Mouse (Mus musculus) thymus, adult 2 months (tissue): ENCODE measurements around the gene Ier5. TPM values are rescaled to one million over a fixed set of nuclear protein-coding genes. Genes with fewer than 3 reads are reported as not detected.

Experiments used
- DNase-seq: peaks from one replicate; pipeline ENCODE4 v3.0.0; 2021
- H3K27ac ChIP-seq: fragments of 200-500 bp; 2 replicates; pipeline ENCODE4 v1.5.1; 2012; ENCODE audit warnings: low read length, control low read depth; ENCODE audit not compliant: control insufficient read depth, insufficient read depth
- H3K27me3 ChIP-seq: fragments of 200-500 bp; 2 replicates; pipeline ENCODE4 v1.6.1; 2012; ENCODE audit warnings: mild to moderate bottlenecking, low read length, moderate library complexity, mixed read lengths; ENCODE audit not compliant: control insufficient read depth, insufficient read depth
- H3K36me3 ChIP-seq: fragments of 200-500 bp; 2 replicates; pipeline ENCODE4 v1.6.1; 2012; ENCODE audit warnings: mild to moderate bottlenecking, low read length, moderate library complexity; ENCODE audit not compliant: control insufficient read depth, insufficient read depth
- H3K4me1 ChIP-seq: fragments of 200-500 bp; replicated peaks from 2 replicates; pipeline ENCODE4 v1.6.1; 2012; ENCODE audit warnings: low read length; ENCODE audit not compliant: control insufficient read depth, insufficient read depth
- H3K4me3 ChIP-seq: fragments of 200-500 bp; 2 replicates; pipeline ENCODE4 v1.5.1; 2012; ENCODE audit warnings: mild to moderate bottlenecking, low read length, control low read depth, moderate library complexity; ENCODE audit not compliant: control insufficient read depth, insufficient read depth
- CTCF ChIP-seq: fragments of 200-500 bp; IDR thresholded peaks from 2 replicates; pipeline ENCODE4 v1.5.1; 2012; ENCODE audit warnings: mild to moderate bottlenecking, control low read depth, low read length, moderate library complexity, borderline replicate concordance; ENCODE audit not compliant: control insufficient read depth, poor library complexity, insufficient read depth; ENCODE audit errors: extremely low read depth
- POLR2A ChIP-seq: fragments of 200-500 bp; IDR thresholded peaks from 2 replicates; pipeline ENCODE4 v1.6.1; 2012; ENCODE audit warnings: mild to moderate bottlenecking, low read length, control low read depth, moderate library complexity; ENCODE audit not compliant: control insufficient read depth, poor library complexity, insufficient read depth; ENCODE audit errors: extremely low read depth
- WGBS: fragments of 180-500 bp; shearing (Covaris S2); methylation state at CpG from one replicate; pipeline ENCODE4 v1.1.7; 2018; 5-methylcytosine and 5-hydroxymethylcytosine counted together
- polyA plus RNA-seq: library from polyadenylated mRNA; depleted of rRNA; stranded (reverse); fragments of >200 nt; gene quantifications from 2 replicates; pipeline ENCODE4 v1.2.3, GENCODE M21; 2012

Ier5 gene
- polyA plus RNA-seq, 1 experiment, result 37.2 TPM

DNA sequence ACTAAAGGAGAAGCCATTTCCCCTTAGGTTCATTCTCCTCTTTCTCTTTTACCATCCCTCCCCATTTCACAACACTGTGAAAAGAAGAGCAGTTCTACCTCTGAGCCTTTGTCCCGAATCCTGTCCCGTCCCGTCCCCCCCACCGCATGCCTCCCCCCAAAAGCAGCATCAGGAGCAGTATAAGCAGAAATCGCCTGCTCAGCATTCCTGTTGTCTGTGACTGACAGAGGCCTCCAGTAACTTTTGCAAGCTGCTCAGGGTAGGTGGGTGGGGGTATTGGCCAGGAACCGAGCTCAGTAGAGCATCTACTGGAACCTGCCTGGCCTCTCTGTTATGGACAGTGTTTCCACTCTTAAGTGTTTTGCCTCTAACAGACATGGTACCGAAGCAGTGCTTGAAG lies 26.3 kb downstream of the Ier5 start:
- H3K4me1 ChIP-seq, result peaks cover 42% of the 10 kb centered on the region
- no peaks in the 10 kb centered on the region for H3K27me3 ChIP-seq
- 92% methylated on average over 7 of the region's 7 CpGs for WGBS
- no peak for DNase-seq
- H3K36me3 ChIP-seq, result no peaks in the 10 kb centered on the region
- no peak overlapping the region for H3K27ac ChIP-seq
- no peak overlapping the region for H3K4me3 ChIP-seq
- no peak for TF ChIP-seq POLR2A
- TF ChIP-seq CTCF, result no peak

DNA sequence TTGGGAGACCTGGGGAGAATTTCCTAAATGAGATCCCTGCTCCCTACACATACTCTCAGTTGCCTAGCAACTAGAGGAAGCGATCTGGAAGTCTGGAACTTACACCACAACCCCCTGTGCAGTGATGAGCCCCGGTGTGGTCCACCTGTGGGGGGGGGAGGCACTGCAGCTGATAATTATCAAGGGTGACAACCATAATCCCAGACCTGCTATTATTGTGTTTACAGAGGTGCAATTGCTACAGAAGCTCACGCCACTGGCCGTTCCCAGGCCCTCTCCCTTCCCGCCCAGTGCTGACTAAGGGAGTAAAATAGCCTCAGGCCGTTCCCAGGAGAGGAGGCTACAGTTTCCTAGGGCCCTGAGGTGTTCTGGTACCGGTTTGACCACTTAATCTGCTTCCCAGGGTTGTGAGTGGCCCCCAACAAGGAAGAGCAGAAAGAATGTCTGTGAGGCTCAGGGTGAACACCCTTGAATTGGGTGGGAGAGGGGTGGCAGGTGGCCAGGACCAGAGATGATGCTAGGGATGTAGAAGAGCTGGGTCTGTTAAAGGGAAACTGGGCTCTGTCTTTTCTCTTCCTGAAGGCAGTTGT lies 28.1 kb downstream of the Ier5 start:
- no peaks in the 10 kb centered on the region for H3K36me3 ChIP-seq
- no peaks in the 10 kb centered on the region for H3K27me3 ChIP-seq
- no peak for DNase-seq
- H3K4me3 ChIP-seq, result no peak overlapping the region
- H3K27ac ChIP-seq, result no peak overlapping the region
- peaks cover 40% of the 10 kb centered on the region for H3K4me1 ChIP-seq
- TF ChIP-seq POLR2A, result no peak
- TF ChIP-seq CTCF, result no peak
- WGBS, result 91% methylated on average over 7 of the region's 7 CpGs

DNA sequence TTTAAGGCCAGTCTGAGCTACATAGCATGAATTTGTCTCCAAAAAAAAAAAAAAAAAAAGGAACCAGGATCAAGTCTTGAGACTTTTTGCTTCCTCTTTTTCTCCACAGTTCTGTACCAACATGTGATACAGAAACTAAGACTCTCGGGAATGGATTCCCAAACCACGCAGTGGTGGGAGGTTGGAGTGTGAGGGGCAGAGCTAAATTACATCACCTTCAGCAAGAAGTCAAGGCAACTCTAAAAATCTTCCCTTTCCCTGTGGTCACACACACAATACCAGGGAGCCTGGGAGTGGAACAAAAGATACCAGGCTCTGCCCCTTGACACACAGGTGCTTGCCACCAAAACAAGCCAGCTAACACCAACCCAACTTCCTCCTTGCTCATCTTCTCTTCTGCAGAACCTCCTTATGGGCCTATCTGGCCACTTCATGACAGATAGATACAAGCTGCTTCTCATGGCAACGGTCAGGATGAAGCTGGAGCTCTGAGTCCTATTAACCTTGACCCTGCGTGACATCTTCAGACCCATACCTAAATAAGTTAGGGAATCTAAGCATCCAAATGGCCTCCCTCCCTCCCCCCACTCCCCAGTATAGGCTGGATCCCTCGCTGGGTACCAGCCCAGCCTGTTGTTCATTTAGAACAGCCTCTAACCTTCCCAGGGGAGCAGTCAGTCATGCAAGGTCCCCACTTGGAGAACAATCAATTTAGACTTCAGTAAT lies 28.7 kb downstream of the Ier5 start:
- Histone ChIP-seq H3K4me3 (no peak overlapping the region), H3K4me1 (peaks cover 45% of the 10 kb centered on the region), H3K36me3 (no peaks in the 10 kb centered on the region), H3K27ac (no peak overlapping the region), H3K27me3 (no peaks in the 10 kb centered on the region)
- 49% methylated on average over 5 of the region's 5 CpGs for WGBS
- TF ChIP-seq CTCF, result no peak
- DNase-seq, result no peak

DNA sequence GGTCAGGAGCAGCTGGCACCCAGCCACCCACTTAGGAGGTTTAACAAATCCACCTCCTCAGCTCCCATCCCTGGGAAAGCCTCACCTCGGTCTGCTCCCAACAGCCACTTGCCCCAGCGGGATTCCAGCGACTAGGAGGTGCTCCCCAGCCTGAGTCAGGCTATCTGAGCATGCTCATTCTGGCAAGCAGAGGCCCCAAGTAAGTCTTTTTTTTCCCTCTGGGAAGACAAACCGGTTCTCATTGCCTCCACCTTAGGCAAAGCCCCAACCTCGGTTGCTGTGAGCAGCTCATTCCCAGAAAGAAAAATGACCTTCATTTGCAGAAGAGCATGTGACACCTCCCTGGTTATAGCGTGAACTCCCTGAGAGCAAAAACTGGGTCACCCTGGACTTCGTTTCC lies 29.7 kb downstream of the Ier5 start:
- H3K36me3 ChIP-seq, result no peaks in the 10 kb centered on the region
- no peaks in the 10 kb centered on the region for H3K27me3 ChIP-seq
- H3K4me3 ChIP-seq, result no peak overlapping the region
- TF ChIP-seq CTCF, result no peak
- no peak for TF ChIP-seq POLR2A
- H3K27ac ChIP-seq, result no peak overlapping the region
- WGBS, result 86% methylated on average over 7 of the region's 7 CpGs
- DNase-seq, result no peak
- H3K4me1 ChIP-seq, result peaks cover 39% of the 10 kb centered on the region

DNA sequence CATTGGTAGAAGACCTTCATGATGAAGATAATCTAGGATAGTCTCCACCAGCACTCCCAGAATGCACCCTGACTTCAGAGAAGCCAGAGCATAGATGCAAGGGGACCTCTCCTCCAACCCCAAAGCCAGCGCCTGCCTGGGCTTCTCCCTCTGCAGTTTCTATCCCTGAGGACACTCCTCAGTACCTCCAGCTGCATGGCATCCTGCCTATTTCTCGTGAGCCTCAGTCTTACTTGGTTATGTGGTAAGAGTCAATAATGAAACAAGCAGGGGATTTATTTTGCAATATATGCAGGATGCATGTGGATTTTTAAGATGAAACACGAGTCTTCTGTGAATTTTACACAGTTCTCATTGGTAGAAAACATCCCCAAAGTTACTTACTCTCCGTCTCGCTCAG lies 33.2 kb downstream of the Ier5 start:
- no peak for DNase-seq
- Histone ChIP-seq H3K27me3 (no peaks in the 10 kb centered on the region), H3K27ac (no peak overlapping the region), H3K36me3 (no peaks in the 10 kb centered on the region), H3K4me3 (no peak overlapping the region), H3K4me1 (peaks cover 26% of the 10 kb centered on the region)
- WGBS, result 89% methylated on average over 5 of the region's 5 CpGs
- TF ChIP-seq POLR2A, result no peak
- no peak for TF ChIP-seq CTCF

DNA sequence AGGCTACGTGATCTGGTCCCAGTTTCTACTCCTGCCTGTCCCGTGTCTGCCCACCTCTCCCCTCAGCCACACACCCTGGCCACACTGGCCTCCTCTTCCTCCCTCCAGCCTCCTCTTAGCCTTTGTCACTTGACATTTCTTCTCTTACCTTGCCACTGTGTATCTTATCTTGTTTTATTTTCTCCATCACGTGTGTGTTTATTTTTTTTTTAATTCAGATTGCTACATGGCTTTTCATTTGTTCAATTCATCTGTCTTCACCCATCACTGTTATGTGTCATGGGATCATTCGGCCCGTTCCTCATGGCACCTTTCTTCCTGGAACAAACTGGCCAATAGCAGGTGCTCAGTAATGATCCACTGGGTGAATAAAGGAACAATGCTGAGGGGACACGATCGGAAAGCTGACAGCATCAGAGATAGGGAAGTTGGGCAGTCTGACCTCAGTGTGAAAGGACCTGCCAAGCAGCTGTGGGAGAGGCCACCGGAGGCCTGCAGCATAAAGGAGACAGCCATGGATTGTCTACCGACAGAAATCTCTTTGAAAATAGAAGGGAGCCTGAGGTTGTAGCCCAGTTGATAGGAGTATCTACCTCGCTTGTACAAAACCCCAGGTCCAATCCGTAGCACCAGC lies 34.3 kb downstream of the Ier5 start:
- Histone ChIP-seq H3K27ac (no peak overlapping the region), H3K4me3 (no peak overlapping the region), H3K36me3 (no peaks in the 10 kb centered on the region), H3K27me3 (no peaks in the 10 kb centered on the region), H3K4me1 (peaks cover 22% of the 10 kb centered on the region)
- no peak for DNase-seq
- 59% methylated on average over 11 of the region's 11 CpGs for WGBS
- no peak for TF ChIP-seq CTCF
- no peak for TF ChIP-seq POLR2A

DNA sequence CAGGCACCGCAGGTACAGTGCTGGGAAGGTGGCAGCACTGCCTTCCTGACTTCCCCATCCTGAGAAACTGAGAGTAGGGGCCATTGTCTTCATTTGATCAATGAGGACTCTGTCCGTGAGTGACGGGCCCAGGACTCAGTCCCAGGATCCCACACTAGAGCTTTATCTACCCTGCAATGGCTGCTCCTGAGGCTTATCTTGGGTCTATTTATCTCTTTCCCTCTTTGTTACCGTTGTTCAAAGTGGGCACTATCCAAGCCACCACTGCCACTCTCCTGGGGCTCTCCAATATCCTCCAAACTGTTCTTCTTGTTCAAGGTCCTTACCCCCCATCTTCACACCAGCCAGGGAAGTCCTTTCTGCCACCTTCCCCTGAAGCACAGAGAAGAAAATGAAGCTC lies 34.8 kb downstream of the Ier5 start:
- no peak for DNase-seq
- WGBS, result 94% methylated on average over 4 of the region's 4 CpGs
- Histone ChIP-seq H3K27ac (no peak overlapping the region), H3K27me3 (no peaks in the 10 kb centered on the region), H3K4me1 (peaks cover 21% of the 10 kb centered on the region), H3K4me3 (no peak overlapping the region), H3K36me3 (no peaks in the 10 kb centered on the region)
- TF ChIP-seq CTCF (no peak), POLR2A (no peak)
